Mouse (Mus musculus): ENCODE data around the gene Gm4869. TPM values are rescaled to one million over a fixed set of nuclear protein-coding genes. Genes with fewer than 3 reads are reported as not detected.
A peak's percentile ranks its signal among the peaks of the same experiment; 100 is the strongest.

Gene Gm4869
- total RNA-seq, 4 experiments from 2014 or later: not detected

DNA sequence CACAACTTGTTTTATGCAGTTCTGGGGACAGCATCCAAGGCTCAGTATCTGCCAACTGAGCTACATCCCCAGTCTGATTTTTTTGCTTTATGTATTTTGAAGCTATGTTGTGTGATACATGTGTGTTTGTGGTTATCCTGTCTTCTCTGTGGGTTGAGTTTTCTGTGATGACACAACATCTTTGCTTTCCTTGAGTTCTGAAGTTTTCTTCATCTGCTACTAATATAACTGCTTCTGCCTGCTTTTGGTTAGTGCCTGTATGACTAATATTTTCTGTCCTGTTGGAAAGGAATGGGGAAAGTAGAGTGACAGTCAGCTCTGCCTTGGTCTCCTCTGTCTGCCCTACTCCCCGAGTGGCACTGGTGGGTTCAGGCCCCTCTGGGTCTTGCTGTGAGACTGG lies 75.8 kb downstream of the Gm4869 start:
- DNase-seq (ENCODE audit: low spot score in 2 of 2): no peak

DNA sequence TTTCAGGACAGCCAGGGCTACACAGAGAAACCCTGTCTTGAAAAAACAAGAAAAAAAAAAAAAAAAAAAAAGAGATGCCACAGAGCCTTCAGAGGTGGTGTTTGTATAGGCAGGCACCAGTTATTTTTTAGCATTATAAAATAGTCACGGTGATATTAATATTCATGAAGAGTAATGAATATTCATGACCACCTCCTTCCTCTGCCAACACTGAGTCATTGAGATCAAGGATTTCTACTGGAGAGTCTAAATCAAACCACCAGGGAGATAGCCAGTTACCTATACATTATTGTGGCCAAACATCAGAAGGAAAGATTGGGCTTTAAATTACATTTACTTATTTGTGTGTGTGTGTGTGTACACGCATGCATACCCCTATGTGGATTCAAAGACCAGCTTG lies 81.3 kb downstream of the Gm4869 start:
- no peak for DNase-seq (ENCODE audit: low spot score in 2 of 2)

DNA sequence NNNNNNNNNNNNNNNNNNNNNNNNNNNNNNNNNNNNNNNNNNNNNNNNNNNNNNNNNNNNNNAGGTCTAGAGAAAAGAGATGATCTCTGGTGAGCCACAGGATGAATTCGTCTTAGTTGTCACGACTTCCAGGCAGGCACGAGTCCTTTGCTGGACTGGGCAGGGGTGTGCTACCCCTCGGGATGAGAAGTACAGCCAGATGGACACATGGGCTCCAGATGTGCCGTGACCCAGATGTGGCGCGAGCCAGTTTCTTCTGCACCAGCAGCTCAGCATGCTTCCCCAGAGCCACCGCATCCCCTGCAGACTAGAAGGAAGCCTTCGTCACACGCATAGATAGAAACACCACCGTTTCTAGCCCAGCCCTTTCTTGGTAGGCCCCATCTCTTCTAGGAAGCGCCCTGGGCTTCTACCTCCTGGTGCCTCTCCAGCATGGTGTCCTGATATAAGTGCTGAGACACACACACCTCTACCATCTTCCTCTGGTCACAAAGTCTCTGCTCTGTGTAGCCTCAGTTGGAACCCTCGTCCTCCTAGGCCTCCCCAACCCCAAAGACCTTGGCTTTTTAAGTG lies 92.8 kb downstream of the Gm4869 start:
- no peak for DNase-seq (ENCODE audit: low spot score in 2 of 2)

DNA sequence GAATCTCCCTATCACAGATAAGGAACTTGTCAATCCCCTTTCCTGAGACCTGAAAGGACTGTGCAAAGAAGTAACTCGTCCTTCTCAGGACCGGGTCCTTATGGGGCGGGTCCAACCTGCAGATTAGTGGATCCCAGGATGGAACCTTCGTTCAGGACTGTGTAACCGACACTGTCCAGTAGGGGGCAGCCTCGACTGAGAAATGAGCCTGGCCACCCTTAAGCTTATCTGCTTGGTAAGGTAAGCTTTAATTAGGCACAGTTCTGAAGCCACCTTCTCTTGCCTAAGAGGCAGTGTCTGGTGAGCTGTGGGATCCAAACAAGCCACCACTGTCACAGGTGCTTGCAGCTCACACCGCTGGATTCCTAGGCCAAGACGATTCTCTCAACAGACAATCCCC lies 94.7 kb downstream of the Gm4869 start:
- peak in 1 of 2 experiments; percentile 83 for DNase-seq (ENCODE audit: low spot score in 2 of 2)

DNA sequence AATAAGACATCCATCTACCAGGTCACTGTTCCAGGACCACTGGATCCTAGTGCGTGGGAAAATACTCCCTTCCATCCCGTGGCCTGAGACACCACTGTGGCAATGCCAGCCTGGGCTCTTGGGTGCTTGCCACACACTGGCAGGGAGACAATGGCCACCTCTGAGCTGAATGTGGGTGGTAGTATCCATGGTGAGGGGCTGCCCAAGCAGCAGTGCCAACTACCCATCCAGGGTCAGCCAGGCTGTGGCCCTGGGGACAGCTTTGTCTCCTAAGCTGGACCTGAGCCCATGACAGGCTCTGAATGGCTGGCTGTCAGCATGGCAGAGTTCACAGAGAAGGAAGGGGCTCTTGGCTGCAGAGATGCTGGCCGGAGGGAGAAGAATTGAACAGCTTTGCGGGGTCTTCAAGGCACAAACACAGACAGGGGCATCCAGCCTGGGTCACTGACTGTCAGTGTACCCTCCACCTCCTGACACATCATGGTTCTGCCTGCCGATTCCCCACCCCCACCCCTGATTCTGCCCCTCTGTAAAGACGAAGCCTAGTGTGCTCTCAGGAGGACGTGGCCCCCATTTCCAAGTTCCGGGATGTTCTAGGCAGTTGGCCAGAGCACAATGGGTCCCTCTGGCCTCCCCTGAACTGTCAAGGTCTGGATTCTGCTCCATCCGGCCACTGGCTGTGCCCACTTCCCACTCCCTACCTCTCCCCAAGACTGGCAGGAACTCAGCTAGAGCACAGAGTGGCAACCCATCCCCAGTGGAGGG lies 97.5 kb downstream of the Gm4869 start:
- DNase-seq (ENCODE audit: low spot score in 2 of 2): peak; percentile 46 to 73

Small RNA genes within 50 kb of the gene (microRNA-seq; reads per million reads assigned to microRNA genes)
- 0.42 to 1.3 reads per million in 2 experiments for gene Mir7038

Other genes with a start within 250 kb of the Gm4869 start
- gene Mad1l1, start 124.1 kb upstream of the Gm4869 start, total RNA-seq (2022): 10 to 100 TPM; 14.1 to 22.2 (median 18.6) TPM
- 1 to 10 TPM; 5.9 to 7.3 (median 6.1) TPM for gene Nudt1, start 124.0 kb upstream of the Gm4869 start, total RNA-seq (2022)
- gene Mrm2, start 113.7 kb upstream of the Gm4869 start, total RNA-seq (2022): 10 to 100 TPM in 3 of 4 experiments, 1 to 10 TPM in 1; 8.9 to 13.3 (median 11.1) TPM
- 10 to 100 TPM; 12.5 to 14.7 (median 13.0) TPM for gene Snx8, start 56.4 kb upstream of the Gm4869 start, total RNA-seq (2022)
- 10 to 100 TPM; 81.0 to 93.2 (median 86.4) TPM for gene Eif3b, start 26.3 kb upstream of the Gm4869 start, total RNA-seq (2022)
- gene Chst12, start 59.9 kb downstream of the Gm4869 start, total RNA-seq (2022): 10 to 100 TPM; 17.4 to 20.2 (median 18.7) TPM
- 1 to 10 TPM in 1 of 4 experiments, under 1 TPM in 2, not detected in 1; 0.80 to 1.3 (median 0.93) TPM for gene Grifin, start 119.4 kb downstream of the Gm4869 start, total RNA-seq (2022)
- 10 to 100 TPM; 19.9 to 24.1 (median 22.3) TPM for gene Lfng, start 161.7 kb downstream of the Gm4869 start, total RNA-seq (2022)
- 100 to 1,000 TPM; 173 to 201 (median 187) TPM for gene Ttyh3, start 203.4 kb downstream of the Gm4869 start, total RNA-seq (2022)